Mouse (Mus musculus) T-cell, adult 2 months (primary cell): ENCODE results near the gene Cacna1i.

Source experiments
- DNase-seq: peaks from one replicate; pipeline ENCODE4 v3.0.0; 2022; ENCODE audit warnings: low spot score

Cacna1i gene

GRCm38 (mm10) chr15:80277107-80277506, 9.9 kb upstream of the Cacna1i start:
- no peak for DNase-seq

- no peak for DNase-seq
Measured at GRCm38 (mm10) chr15:80277625-80278024, 9.4 kb upstream of the Cacna1i start.

- no peak for DNase-seq
Measured at GRCm38 (mm10) chr15:80278121-80278759, 8.8 kb upstream of the Cacna1i start.

DNA sequence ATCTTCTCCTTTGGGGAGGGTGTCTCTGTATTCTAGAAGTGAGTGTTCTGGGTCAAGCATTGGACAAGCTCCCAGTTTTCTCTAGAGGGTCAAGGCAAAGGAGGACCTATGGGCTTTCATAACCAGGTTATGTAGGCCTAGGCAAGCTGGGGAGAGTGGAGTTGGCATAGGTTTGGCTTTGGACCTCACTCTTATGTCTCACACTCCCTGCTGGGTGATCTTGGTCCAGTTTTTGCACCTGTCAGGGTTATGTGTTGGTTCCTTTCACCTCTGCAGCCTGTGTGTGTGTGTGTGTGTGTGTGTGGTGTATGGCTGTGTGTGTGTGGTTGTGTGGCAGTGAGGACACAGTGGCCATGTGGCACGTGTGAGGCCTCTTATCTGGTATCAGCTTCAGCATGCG, 8.0 kb upstream of the Cacna1i start:
- DNase-seq, result no peak

GRCm38 (mm10) chr15:80280646-80281045, 6.4 kb upstream of the Cacna1i start:
- no peak for DNase-seq

GRCm38 (mm10) chr15:80288036-80288435, 998 bp downstream of the Cacna1i start:
- no peak for DNase-seq

- DNase-seq, result peak; percentile 82
Measured at GRCm38 (mm10) chr15:80289436-80289835, 2.4 kb downstream of the Cacna1i start.

- DNase-seq, result no peak
Measured at GRCm38 (mm10) chr15:80297146-80297545, 10.1 kb downstream of the Cacna1i start.

DNA sequence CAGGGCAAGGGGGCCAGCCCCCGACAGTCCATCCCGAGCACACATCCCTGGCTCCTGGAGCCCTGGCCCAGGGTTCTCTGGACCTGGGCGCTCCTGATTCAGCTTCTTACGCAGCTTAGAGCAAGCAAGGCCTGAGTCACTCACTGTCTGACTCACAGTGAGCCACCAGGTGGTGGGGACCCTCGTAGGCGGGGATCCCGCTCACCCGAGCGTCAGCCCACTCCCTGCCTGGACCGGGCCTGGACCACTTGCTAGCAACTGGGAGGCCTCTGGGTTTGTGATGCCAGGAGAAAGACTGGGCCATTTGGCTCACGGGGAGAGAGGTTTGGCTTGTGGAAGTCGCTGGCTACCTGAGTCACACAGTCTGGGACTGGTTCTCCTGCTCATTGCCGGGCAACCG, 16.7 kb downstream of the Cacna1i start:
- no peak for DNase-seq

- no peak for DNase-seq
Measured at GRCm38 (mm10) chr15:80304188-80304587, 17.1 kb downstream of the Cacna1i start.

- DNase-seq, result no peak
Measured at GRCm38 (mm10) chr15:80306146-80306545, 19.1 kb downstream of the Cacna1i start.

GRCm38 (mm10) chr15:80314731-80315130, 27.7 kb downstream of the Cacna1i start:
- no peak for DNase-seq

- no peak for DNase-seq
Measured at GRCm38 (mm10) chr15:80316966-80317634, 30.1 kb downstream of the Cacna1i start.

DNA sequence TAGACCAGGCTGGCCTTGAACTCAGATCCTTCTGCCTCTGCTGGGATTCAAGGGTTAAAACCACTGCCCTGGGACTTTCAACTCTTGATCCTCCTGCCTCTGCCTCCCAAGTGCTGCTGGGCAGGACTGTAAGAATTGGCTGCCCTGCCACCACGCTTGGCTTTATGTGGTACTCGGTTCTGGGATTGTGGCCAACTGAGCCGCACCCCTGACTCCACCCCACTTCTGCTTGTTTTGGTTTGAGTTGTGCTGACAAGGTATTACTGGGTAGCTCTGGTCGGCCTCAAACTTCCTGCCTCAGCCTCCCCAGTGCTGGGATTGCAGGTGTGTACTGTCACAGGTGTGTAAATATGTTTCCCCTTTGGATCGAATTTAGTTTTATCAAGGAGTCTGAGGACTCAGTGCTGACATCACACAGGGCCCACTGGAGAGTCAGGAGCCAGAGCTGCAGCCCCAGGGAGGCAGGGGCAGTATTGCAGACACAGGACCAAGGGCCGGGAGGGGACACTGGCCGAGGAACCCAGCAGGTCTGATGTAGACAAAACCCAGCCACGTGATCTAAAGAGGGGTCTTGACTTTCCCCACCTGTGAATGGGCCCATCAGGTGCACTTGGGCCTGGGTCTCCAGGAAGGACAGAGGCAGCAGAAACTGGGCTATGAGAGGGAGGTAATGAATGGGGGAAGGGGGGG, 30.9 kb downstream of the Cacna1i start:
- DNase-seq, result no peak

- DNase-seq, result no peak
Measured at GRCm38 (mm10) chr15:80318543-80319255, 31.7 kb downstream of the Cacna1i start.

- DNase-seq, result no peak
Measured at GRCm38 (mm10) chr15:80319315-80319714, 32.3 kb downstream of the Cacna1i start.

DNA sequence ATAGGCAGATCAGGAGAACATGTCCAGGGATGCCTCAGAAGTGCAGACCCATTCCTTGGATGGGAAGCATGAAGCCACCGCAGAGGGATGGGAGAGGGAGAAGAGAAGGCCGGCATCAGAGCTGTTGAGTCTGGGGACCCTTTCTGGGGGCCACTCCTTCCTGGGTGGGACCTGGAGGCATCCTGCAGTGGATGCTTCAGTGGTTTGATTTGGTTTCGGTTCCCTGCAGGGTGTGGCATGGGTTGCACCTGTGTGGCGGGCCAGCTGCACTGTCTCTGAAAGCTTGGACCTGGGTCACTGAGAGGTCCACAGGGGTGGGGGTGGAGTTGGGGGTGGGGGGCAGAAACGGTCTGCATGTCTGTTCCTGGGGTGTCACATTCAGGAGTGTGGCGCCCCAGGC, 32.9 kb downstream of the Cacna1i start:
- DNase-seq, result no peak

DNA sequence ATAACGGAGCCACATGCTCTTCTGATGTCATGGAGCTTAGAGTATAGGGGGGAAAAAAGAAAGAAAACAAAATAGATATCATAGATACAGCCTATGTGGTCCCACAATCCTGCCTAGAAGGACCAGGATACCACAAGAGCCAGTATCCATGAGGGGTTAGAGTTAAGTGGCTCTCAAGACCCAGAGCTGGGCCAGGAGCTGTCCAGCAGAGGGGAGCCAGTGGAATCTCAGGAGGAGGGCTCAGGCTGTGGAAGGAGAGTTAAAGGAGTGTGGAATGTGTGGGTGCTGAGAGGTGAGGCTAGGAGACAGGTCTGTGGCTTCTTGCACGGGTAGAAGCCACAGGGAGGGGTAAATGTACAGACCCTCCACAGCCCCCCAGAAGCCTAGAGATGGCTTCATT, 38.2 kb downstream of the Cacna1i start:
- no peak for DNase-seq

DNA sequence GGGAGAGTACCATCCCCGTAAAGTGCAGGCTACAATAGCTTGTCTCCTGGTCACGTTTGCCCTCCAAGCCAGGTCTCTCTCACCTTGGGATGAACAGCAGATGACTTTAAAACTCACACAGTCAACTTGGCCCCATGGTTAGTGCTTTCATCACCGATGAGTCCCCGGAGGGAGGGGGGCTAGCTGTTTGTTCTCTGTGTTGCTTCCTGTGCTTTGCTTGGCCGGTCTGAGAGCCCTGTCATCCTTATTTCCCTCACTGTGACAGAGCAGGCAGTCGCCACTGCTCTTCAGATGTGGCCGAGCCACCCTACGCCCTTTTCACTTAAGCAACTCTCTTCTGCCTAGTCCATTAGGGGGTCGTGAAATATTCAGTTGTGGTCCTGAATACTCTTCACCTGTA, 38.7 kb downstream of the Cacna1i start:
- no peak for DNase-seq

DNA sequence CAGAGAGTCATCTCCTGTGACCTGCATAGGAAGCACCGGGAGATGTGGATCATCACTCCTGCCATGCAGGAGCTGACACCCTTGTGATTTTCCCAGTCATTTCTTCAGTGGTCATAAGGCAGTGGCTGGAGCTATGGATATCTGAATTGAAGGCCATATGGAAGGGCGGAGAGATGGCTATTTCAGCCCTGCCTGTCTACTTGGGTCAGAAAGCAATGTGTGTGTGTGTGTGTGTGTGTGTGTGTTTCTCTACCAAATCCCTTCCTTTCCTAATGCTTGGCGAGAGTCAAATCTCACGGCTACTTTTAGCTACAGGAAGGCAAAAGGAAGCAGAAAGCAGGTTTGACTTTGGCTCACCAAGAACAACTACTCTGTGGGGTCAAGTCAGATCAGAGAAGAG, 39.9 kb downstream of the Cacna1i start:
- DNase-seq, result no peak

- no peak for DNase-seq
Measured at GRCm38 (mm10) chr15:80327743-80328540, 40.9 kb downstream of the Cacna1i start.

DNA sequence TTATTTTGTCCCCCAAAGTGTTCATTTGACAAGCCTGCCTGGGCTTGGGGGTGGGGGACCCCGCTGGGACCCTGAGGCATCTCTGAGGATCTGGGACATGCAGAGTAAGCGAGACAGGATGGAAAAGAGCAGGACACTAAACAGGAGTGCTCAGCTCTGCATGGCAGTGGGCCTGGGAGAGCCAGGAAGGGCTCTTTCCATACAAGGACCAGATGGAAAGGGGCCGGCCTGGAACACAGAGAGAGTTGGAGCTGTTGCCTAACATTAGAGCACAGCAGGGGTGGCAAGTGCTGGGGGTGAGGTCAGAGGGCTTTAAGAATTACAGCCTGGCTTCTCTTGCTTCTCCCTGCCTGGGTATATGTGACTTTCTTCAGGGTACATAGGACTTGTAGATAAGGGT, 43.2 kb downstream of the Cacna1i start:
- DNase-seq, result no peak
